Mouse (Mus musculus) stomach, embryonic 14.5 days (tissue): Measurements from ENCODE around the gene Adcy7. TPM values are rescaled to one million over a fixed set of nuclear protein-coding genes. Genes with fewer than 3 reads are reported as not detected.

Source experiments
- ATAC-seq: fragments of 200-750 bp; cut with Nextera tagmentation; 2 replicates; pipeline ENCODE4 v1.8.0; 2017; ENCODE audit warnings: low read depth, moderate TSS enrichment; ENCODE audit not compliant: insufficient number of reproducible peaks, insufficient read depth, low FRiP score
- H3K27ac ChIP-seq: fragments of 300-500 bp; sonication (generic); 2 replicates; pipeline ENCODE4 v1.5.1; 2014; ENCODE audit warnings: mild to moderate bottlenecking, low read length, moderate library complexity, mixed read lengths
- H3K27me3 ChIP-seq: fragments of 300-500 bp; sonication (generic); 2 replicates; pipeline ENCODE4 v1.6.1; 2014; ENCODE audit warnings: low read length, control low read depth, mixed read lengths; ENCODE audit not compliant: control insufficient read depth, insufficient read depth
- H3K36me3 ChIP-seq: fragments of 300-500 bp; sonication (generic); 2 replicates; pipeline ENCODE4 v1.6.1; 2014; ENCODE audit warnings: mild to moderate bottlenecking, control low read depth, low read length, moderate library complexity, mixed read lengths; ENCODE audit not compliant: control insufficient read depth, insufficient read depth
- H3K4me1 ChIP-seq: fragments of 300-500 bp; sonication (generic); 2 replicates; pipeline ENCODE4 v1.6.1; 2014; ENCODE audit warnings: low read length, control low read depth, mixed read lengths; ENCODE audit not compliant: control insufficient read depth, insufficient read depth
- H3K4me2 ChIP-seq: fragments of 300-500 bp; sonication (generic); replicated peaks from 2 replicates; pipeline ENCODE4 v1.6.1; 2014; ENCODE audit warnings: low read depth, low read length, control low read depth
- H3K4me3 ChIP-seq: fragments of 300-500 bp; sonication (generic); 2 replicates; pipeline ENCODE4 v1.5.1; 2014; ENCODE audit warnings: low read depth, low read length, control low read depth
- H3K9ac ChIP-seq: fragments of 300-500 bp; sonication (generic); replicated peaks from 2 replicates; pipeline ENCODE4 v1.6.1; 2014; ENCODE audit warnings: low read depth, mild to moderate bottlenecking, control low read depth, low read length, moderate library complexity, mixed read lengths
- H3K9me3 ChIP-seq: fragments of 300-500 bp; sonication (generic); 2 replicates; pipeline ENCODE4 v1.6.1; 2016; ENCODE audit warnings: low read depth, low read length, control low read depth; ENCODE audit not compliant: control insufficient read depth
- whole genome bisulfite sequencing: fragments of 180-500 bp; shearing (Covaris S2); extraction: QIAGEN DNeasy Blood & Tissue Kit; methylation state at CpG from one replicate; pipeline ENCODE4 v1.1.7; 2014; 5-methylcytosine and 5-hydroxymethylcytosine counted together
- polyA plus RNA-seq: library from polyadenylated mRNA; unstranded; fragments of >200 nt; fragmentation: Nextera tagmentation; extraction: Ambion mirVana; gene quantifications from 2 replicates; pipeline ENCODE4 v1.2.1, GENCODE M21; 2014

Adcy7 gene
- polyA plus RNA-seq, 1 experiment from 2014 or later = 5.0 TPM

- 81% methylated on average over 4 of the region's 4 CpGs for WGBS
- ATAC-seq = no peak
- Histone ChIP-seq H3K27ac (no peak overlapping the region), H3K36me3 (peaks cover 11% of the 10 kb centered on the region), H3K9ac (no peak overlapping the region), H3K4me3 (no peak overlapping the region), H3K27me3 (no peaks in the 10 kb centered on the region), H3K9me3 (no peaks in the 10 kb centered on the region), H3K4me2 (no peak overlapping the region), H3K4me1 (no peaks in the 10 kb centered on the region)
Observed at GRCm38 (mm10) chr8:88241871-88242270, 30.3 kb upstream of the Adcy7 start.

DNA sequence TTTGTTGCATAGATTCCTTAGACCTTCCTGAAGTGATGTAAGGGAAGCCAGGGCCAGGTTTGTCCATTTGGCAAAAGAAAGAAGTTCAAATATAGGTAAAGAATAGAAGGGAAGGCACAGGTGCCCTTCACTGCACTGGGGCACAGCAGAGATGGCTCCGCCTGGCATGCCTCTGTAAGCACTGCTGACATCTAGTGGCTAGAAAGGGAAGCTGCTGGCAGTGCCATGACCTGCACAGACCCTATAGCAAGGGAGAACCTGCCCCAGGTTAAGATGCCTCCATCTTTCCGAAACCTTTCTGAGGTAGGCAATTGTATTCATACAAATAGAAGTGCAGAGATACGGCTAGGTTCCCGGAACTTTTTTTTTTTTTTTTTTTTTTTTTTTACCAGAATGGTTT is 27.9 kb upstream of the Adcy7 start:
- Histone ChIP-seq H3K4me2 (no peak overlapping the region), H3K9ac (no peak overlapping the region), H3K4me1 (no peaks in the 10 kb centered on the region), H3K27ac (no peak overlapping the region), H3K36me3 (peaks cover 16% of the 10 kb centered on the region), H3K4me3 (no peak overlapping the region), H3K27me3 (no peaks in the 10 kb centered on the region), H3K9me3 (no peaks in the 10 kb centered on the region)
- WGBS = 86% methylated on average over 4 of the region's 4 CpGs
- ATAC-seq = no peak

DNA sequence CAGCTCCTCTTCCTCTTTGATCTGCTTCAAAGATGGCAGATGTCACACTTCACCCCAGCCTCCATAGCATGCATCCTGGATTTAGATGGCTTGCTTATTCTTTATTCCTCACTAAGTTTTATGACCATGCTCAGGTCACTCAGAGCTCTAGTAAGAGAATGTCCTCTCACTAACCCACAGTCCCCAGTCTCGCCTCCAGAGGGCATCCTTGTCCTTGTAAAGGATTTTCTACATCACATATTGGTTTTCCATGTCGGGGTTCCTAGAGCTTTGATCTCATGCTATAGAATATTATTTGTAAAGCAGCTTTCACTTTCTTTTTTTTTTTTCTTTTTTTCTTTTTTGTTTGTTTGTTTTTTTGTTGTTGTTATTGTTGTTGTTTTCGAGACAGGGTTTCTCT is 19.4 kb upstream of the Adcy7 start:
- Histone ChIP-seq H3K27me3 (no peaks in the 10 kb centered on the region), H3K27ac (no peak overlapping the region), H3K36me3 (peaks cover 42% of the 10 kb centered on the region), H3K9ac (no peak overlapping the region), H3K4me1 (no peaks in the 10 kb centered on the region), H3K4me3 (no peak overlapping the region), H3K4me2 (no peak overlapping the region), H3K9me3 (no peaks in the 10 kb centered on the region)
- no peak for ATAC-seq
- 83% methylated on average over 3 of the region's 3 CpGs for WGBS

- Histone ChIP-seq H3K36me3 (peaks cover 35% of the 10 kb centered on the region), H3K4me1 (no peaks in the 10 kb centered on the region), H3K9ac (no peak overlapping the region), H3K27ac (no peak overlapping the region), H3K27me3 (no peaks in the 10 kb centered on the region), H3K9me3 (no peaks in the 10 kb centered on the region), H3K4me2 (no peak overlapping the region), H3K4me3 (no peak overlapping the region)
- no peak for ATAC-seq
- 85% methylated on average over 7 of the region's 7 CpGs for WGBS
Observed at GRCm38 (mm10) chr8:88254957-88255356, 17.2 kb upstream of the Adcy7 start.

DNA sequence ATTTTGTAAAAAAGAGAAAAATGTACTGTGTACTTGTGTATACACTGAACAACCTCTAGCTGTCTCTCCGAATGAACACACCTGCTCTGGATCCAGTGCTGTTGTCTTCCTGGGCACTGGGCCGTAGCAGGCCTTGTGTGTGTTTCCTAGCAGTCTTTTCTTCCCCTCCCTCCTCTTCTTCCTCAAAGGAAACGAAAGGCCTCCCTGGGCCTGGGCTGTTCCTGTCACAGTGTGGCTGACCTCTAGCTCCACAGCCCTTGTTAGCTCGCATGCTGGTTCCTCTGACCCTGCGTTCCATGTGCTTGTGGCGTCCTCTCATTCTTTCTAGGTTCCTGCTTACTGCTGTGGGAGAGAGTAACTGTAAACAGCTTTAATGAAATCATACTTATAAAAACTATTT is 14.2 kb upstream of the Adcy7 start:
- H3K9ac ChIP-seq = no peak overlapping the region
- 51% methylated on average over 6 of the region's 6 CpGs for WGBS
- H3K9me3 ChIP-seq = no peaks in the 10 kb centered on the region
- no peak overlapping the region for H3K4me2 ChIP-seq
- no peak for ATAC-seq
- peaks cover 21% of the 10 kb centered on the region for H3K36me3 ChIP-seq
- no peaks in the 10 kb centered on the region for H3K27me3 ChIP-seq
- H3K4me3 ChIP-seq = no peak overlapping the region
- 0 out of 2 replicates have a peak, but pooled peaks cover 5% of the 10 kb centered on the region for H3K4me1 ChIP-seq
- H3K27ac ChIP-seq = no peak overlapping the region

DNA sequence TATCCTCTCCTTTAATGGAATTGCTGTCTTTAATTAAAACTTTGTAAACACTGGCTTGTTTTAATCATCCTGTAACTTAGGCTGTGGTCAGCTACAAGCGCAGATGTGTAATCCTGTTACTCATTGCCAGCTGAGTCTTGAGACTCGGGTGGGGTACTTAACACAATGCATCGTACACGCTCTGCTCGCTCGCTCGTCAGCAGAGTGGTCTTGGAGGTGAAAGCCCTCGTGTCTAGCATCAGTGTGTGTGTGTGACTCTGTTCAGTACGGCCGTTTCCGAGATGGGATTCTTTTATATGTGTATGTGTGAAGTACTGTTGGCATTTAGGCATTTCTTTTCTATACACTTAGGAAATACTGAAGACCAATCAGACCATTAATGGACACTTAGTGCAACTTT is 13.7 kb upstream of the Adcy7 start:
- Histone ChIP-seq H3K9ac (no peak overlapping the region), H3K4me1 (0 out of 2 replicates have a peak, but pooled peaks cover 5% of the 10 kb centered on the region), H3K9me3 (no peaks in the 10 kb centered on the region), H3K36me3 (peaks cover 21% of the 10 kb centered on the region), H3K27me3 (no peaks in the 10 kb centered on the region), H3K4me2 (no peak overlapping the region), H3K4me3 (no peak overlapping the region), H3K27ac (no peak overlapping the region)
- 82% methylated on average over 11 of the region's 11 CpGs for WGBS
- no peak for ATAC-seq

DNA sequence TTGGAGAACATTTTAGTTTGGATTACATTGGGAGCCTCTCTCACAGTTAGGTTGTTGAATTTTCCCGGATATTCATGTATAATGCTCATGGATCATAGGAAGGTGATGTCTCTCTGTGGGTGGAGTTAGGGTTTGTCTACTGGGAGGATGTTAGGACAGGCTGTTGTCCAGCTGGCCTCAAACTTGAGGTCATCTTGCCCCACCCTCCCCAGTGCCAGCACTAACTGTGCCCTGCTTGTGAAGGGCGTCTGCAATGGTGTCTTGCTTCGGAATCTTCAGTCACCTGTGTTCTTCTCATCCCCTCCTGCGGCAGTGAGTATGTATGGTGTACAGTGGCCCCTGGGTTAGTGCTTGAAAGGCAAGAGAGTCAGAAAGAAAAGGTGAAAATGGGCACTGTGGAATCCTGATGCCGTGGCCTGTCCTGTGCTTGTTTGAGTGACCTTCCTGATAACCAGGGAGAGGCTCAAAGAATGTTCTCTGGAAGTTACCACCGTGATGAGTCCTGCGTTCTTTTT is 11.7 kb upstream of the Adcy7 start:
- no peak for ATAC-seq
- Histone ChIP-seq H3K36me3 (peaks cover 15% of the 10 kb centered on the region), H3K4me2 (no peak overlapping the region), H3K4me3 (no peak overlapping the region), H3K4me1 (peaks cover 8% of the 10 kb centered on the region; the same call in 1 of the 2 replicates), H3K9me3 (no peaks in the 10 kb centered on the region), H3K27ac (no peak overlapping the region), H3K27me3 (no peaks in the 10 kb centered on the region), H3K9ac (no peak overlapping the region)
- 88% methylated on average over 7 of the region's 7 CpGs for WGBS

DNA sequence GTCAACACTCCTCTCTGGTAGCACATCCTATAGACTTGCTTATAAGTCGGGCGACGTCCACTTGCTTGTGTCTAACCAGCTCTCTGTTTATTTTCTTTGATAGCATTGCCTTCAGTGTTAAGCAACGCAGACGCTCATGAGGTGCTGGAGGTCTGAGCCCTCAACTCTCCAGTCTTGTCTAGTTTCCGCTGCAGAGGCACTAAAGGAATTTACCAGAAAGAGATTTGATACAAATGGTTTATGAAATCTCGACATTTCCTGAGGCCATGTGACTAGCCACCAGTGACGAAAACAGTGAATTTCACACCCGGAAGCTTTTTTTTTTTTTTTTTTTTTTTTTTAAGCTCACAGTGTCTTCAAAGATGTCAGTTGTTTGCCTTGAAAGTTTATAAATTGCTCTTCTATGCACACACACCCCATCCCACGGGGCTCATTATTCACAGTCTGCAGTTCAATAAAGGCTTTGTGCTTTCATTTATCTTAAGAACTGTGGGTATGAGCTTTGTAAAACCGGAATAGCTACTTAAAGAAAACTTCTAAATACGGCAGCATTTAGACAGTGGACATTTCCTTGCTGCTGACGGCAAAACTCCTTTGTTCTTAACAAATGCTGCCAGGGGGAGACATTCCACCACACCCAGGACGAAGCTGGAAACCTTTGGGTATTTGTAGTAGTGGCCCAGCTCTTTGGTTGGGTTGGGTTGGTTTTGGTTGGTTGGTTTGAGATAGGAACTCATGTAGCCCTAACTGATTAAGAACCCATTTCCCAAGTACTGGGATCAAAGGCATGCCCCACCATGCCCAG is 9.2 kb upstream of the Adcy7 start:
- WGBS = 14% methylated on average over 14 of the region's 14 CpGs
- ATAC-seq = 0 out of 2 replicates have a peak, but pooled peaks have one; percentile 35
- 0 out of 2 replicates have a peak overlapping the region, but pooled peaks have one; percentile 27 for H3K27ac ChIP-seq
- peaks cover 10% of the 10 kb centered on the region; the same call in 1 of the 2 replicates for H3K4me1 ChIP-seq
- H3K9me3 ChIP-seq = no peaks in the 10 kb centered on the region
- H3K4me3 ChIP-seq = no peak overlapping the region
- H3K4me2 ChIP-seq = peak overlapping the region; percentile 12; the same call in 1 of the 2 replicates
- H3K36me3 ChIP-seq = peaks cover 6% of the 10 kb centered on the region; the same call in 1 of the 2 replicates
- H3K27me3 ChIP-seq = no peaks in the 10 kb centered on the region
- no peak overlapping the region for H3K9ac ChIP-seq
